Mouse (Mus musculus): Measurements from ENCODE around the gene Hs3st4. TPM values are rescaled to one million over a fixed set of nuclear protein-coding genes. Genes with fewer than 3 reads are reported as not detected.

Gene Hs3st4
- not detected in 2 replicates for total RNA-seq (2012; rRNA removed)
- not detected in 2 replicates for total RNA-seq (2014; rRNA removed)
- not detected in 2 replicates for polyA plus RNA-seq (2012; ENCODE audit: insufficient read length, low read depth)

GRCm38 (mm10) chr7:123982461-123983038 lies at the start of gene Hs3st4:
Gene Hs3st4, plus strand, starts transcription at chr7:123982869.
- H3K9ac ChIP-seq (ENCODE audit: insufficient read depth, low read depth), result no peak within 1 kb of the TSS
- DNase-seq (ENCODE audit: extremely low read depth), result no peak
- H3K9me3 ChIP-seq (replicated peaks; ENCODE audit: low read length), result peaks cover 47% of the 10 kb centered on the region
- TF ChIP-seq POLR2AphosphoS2 (IDR thresholded peaks at IDR 0.05; ENCODE audit: low read depth, low read length), result no peak
- TF ChIP-seq CHD1 (IDR thresholded peaks at IDR 0.05; ENCODE audit: low read depth, low read length), result no peak
- TF ChIP-seq JUN (IDR thresholded peaks at IDR 0.05; ENCODE audit: insufficient read depth, low read depth, low read length), result no peak
- TF ChIP-seq MAZ (IDR thresholded peaks at IDR 0.05; ENCODE audit: low read depth, low read length), result no peak
- TF ChIP-seq ELF1 (IDR thresholded peaks at IDR 0.05; ENCODE audit: low read depth, low read length), result no peak
- TF ChIP-seq SIN3A (IDR thresholded peaks at IDR 0.05; ENCODE audit: low read length), result no peak
- no peak for TF ChIP-seq UBTF (IDR thresholded peaks at IDR 0.05; ENCODE audit: low read depth, low read length)
- no peak for TF ChIP-seq MXI1 (IDR thresholded peaks at IDR 0.05; ENCODE audit: low read depth, low read length)
- TF ChIP-seq E2F4 (IDR thresholded peaks at IDR 0.05; ENCODE audit: insufficient replicate concordance, low read depth, low read length), result no peak
- no peak for TF ChIP-seq USF1 (IDR thresholded peaks at IDR 0.05; ENCODE audit: low read depth, low read length)
- no peak for TF ChIP-seq RAD21 (IDR thresholded peaks at IDR 0.05; ENCODE audit: low read depth, low read length)
- TF ChIP-seq EP300 (IDR thresholded peaks at IDR 0.05; ENCODE audit: low read length), result no peak
- H3K4me1 ChIP-seq (ENCODE audit: control insufficient read depth in 1 of 2, insufficient read depth in 2 of 2), result no peaks in the 10 kb centered on the region
- no peaks in the 10 kb centered on the region for H3K36me3 ChIP-seq (replicated peaks in 1 of 2; ENCODE audit: control insufficient read depth in 1 of 2, insufficient read depth in 1 of 2, low read length in 1 of 2)
- H3K4me3 ChIP-seq (replicated peaks in 1 of 3; ENCODE audit: low read depth in 2 of 3, low read length in 2 of 3, poor library complexity in 1 of 3), result no peak within 1 kb of the TSS
- H3K4me2 ChIP-seq (ENCODE audit: insufficient read depth, low read depth, poor library complexity, severe bottlenecking), result no peak within 1 kb of the TSS
- in situ Hi-C loops (cut with MboI; ENCODE audit: low pct_ligation_motif_present, low pct_unique_long_range_greater_than_20kb, low sequenced_read_pairs) (no loop called here), dilution Hi-C loops (cut with MboI; ENCODE audit: extremely low pct_ligation_motif_present, extremely low pct_unique_long_range_greater_than_20kb, low sequenced_read_pairs) (no loop called here)
- no peaks in the 10 kb centered on the region for H3K79me2 ChIP-seq (replicated peaks; ENCODE audit: control insufficient read depth, extremely low read depth, insufficient read depth, poor library complexity, severe bottlenecking)
- peaks cover 5% of the 10 kb centered on the region for H3K27me3 ChIP-seq (replicated peaks)
- no peak within 1 kb of the TSS for H3K27ac ChIP-seq (ENCODE audit: insufficient read depth, low read depth)

GRCm38 (mm10) chr7:123946836-123947235 lies 35.8 kb upstream of the Hs3st4 start:
- Histone ChIP-seq H3K9ac (ENCODE audit: insufficient read depth, low read depth) (no peak overlapping the region), H3K27me3 (replicated peaks) (peaks cover 3% of the 10 kb centered on the region), H3K4me3 (replicated peaks in 1 of 3; ENCODE audit: low read depth in 2 of 3, low read length in 2 of 3, poor library complexity in 1 of 3) (no peak overlapping the region), H3K4me1 (ENCODE audit: control insufficient read depth in 1 of 2, insufficient read depth in 2 of 2) (no peaks in the 10 kb centered on the region), H3K79me2 (replicated peaks; ENCODE audit: control insufficient read depth, extremely low read depth, insufficient read depth, poor library complexity, severe bottlenecking) (no peaks in the 10 kb centered on the region), H3K4me2 (ENCODE audit: insufficient read depth, low read depth, poor library complexity, severe bottlenecking) (no peak overlapping the region), H3K9me3 (replicated peaks; ENCODE audit: low read length) (peaks cover 4% of the 10 kb centered on the region), H3K27ac (ENCODE audit: insufficient read depth, low read depth) (no peak overlapping the region), H3K36me3 (replicated peaks in 1 of 2; ENCODE audit: control insufficient read depth in 1 of 2, insufficient read depth in 1 of 2, low read length in 1 of 2) (no peaks in the 10 kb centered on the region)
- dilution Hi-C loops (cut with MboI; ENCODE audit: extremely low pct_ligation_motif_present, extremely low pct_unique_long_range_greater_than_20kb, low sequenced_read_pairs), result no loop called here
- no peak for DNase-seq (ENCODE audit: extremely low read depth)
- in situ Hi-C loops (cut with MboI; ENCODE audit: low pct_ligation_motif_present, low pct_unique_long_range_greater_than_20kb, low sequenced_read_pairs), result no loop called here
- TF ChIP-seq SMC3 (IDR thresholded peaks at IDR 0.05; ENCODE audit: low read depth, low read length) (no peak), ZNF384 (IDR thresholded peaks at IDR 0.05; ENCODE audit: low read depth, low read length) (no peak), BHLHE40 (IDR thresholded peaks at IDR 0.05; ENCODE audit: low read depth, low read length) (no peak), SIN3A (IDR thresholded peaks at IDR 0.05; ENCODE audit: low read length) (no peak), NRF1 (IDR thresholded peaks at IDR 0.05; ENCODE audit: low read depth, low read length) (no peak), ZKSCAN1 (IDR thresholded peaks at IDR 0.05; ENCODE audit: borderline replicate concordance, low read depth, low read length) (no peak), MEF2A (IDR thresholded peaks at IDR 0.05; ENCODE audit: borderline replicate concordance, low read depth, low read length) (no peak), GABPA (IDR thresholded peaks at IDR 0.05; ENCODE audit: insufficient replicate concordance, low read depth, low read length) (no peak), POLR2A (IDR thresholded peaks at IDR 0.05; ENCODE audit: low read depth, low read length) (no peak)
